Mouse (Mus musculus) forebrain, embryonic 11.5 days (tissue): ENCODE measurements around the gene Spock1. TPM values are rescaled to one million over a fixed set of nuclear protein-coding genes. Genes with fewer than 3 reads are reported as not detected.

Experiments used
- ATAC-seq: fragments of 200-750 bp; cut with Nextera tagmentation; replicated peaks from 2 replicates; pipeline ENCODE4 v1.8.0; 2017; ENCODE audit warnings: moderate TSS enrichment; ENCODE audit not compliant: low FRiP score
- DNase-seq: peaks from one replicate; pipeline ENCODE4 v3.0.0-alpha.2; 2017; ENCODE audit warnings: low spot score
- H3K27ac ChIP-seq: fragments of 300-500 bp; sonication (generic); 2 replicates; pipeline ENCODE4 v1.5.1; 2014; ENCODE audit warnings: low read depth, low read length
- H3K27me3 ChIP-seq: fragments of 300-500 bp; sonication (generic); 2 replicates; pipeline ENCODE4 v1.6.1; 2014; ENCODE audit warnings: mild to moderate bottlenecking, low read length, mixed read lengths; ENCODE audit not compliant: control insufficient read depth, insufficient read depth
- H3K36me3 ChIP-seq: fragments of 300-500 bp; sonication (generic); 2 replicates; pipeline ENCODE4 v1.6.1; 2014; ENCODE audit warnings: mild to moderate bottlenecking, low read length, moderate library complexity, mixed read lengths; ENCODE audit not compliant: control insufficient read depth, insufficient read depth
- H3K4me1 ChIP-seq: fragments of 300-500 bp; sonication (generic); replicated peaks from 2 replicates; pipeline ENCODE4 v1.6.1; 2014; ENCODE audit warnings: low read length, mixed read lengths; ENCODE audit not compliant: control insufficient read depth, insufficient read depth
- H3K4me2 ChIP-seq: fragments of 300-500 bp; sonication (generic); 2 replicates; pipeline ENCODE4 v1.6.1; 2014; ENCODE audit warnings: low read depth, mild to moderate bottlenecking, low read length, moderate library complexity, mixed read lengths; ENCODE audit not compliant: severe bottlenecking
- H3K4me3 ChIP-seq: fragments of 300-500 bp; sonication (generic); 2 replicates; pipeline ENCODE4 v1.5.1; 2014; ENCODE audit warnings: low read depth, low read length
- H3K9ac ChIP-seq: fragments of 300-500 bp; sonication (generic); 2 replicates; pipeline ENCODE4 v1.6.1; 2014; ENCODE audit warnings: low read length
- H3K9me3 ChIP-seq: fragments of 300-500 bp; sonication (generic); 2 replicates; pipeline ENCODE4 v1.6.1; 2016; ENCODE audit warnings: low read length, mixed read lengths; ENCODE audit not compliant: control insufficient read depth
- WGBS: fragments of 180-500 bp; shearing (Covaris S2); extraction: QIAGEN DNeasy Blood & Tissue Kit; methylation state at CpG from one replicate; pipeline ENCODE4 v1.1.7; 2014; 5-methylcytosine and 5-hydroxymethylcytosine counted together
- polyA plus RNA-seq: library from polyadenylated mRNA; unstranded; fragments of >200 nt; fragmentation: Nextera tagmentation; extraction: Ambion mirVana; gene quantifications from 2 replicates; pipeline ENCODE4 v1.2.1, GENCODE M21; 2014

The Spock1 gene
- polyA plus RNA-seq, 1 experiment from 2014 or later, result 4.0 TPM

GRCm38 (mm10) chr13:57636196-57637015, 271.7 kb downstream of the Spock1 start:
- no peak overlapping the region for H3K4me3 ChIP-seq
- no peak overlapping the region for H3K27ac ChIP-seq
- H3K9ac ChIP-seq, result no peak overlapping the region
- DNase-seq (no peak), ATAC-seq (no peak)
- 65% methylated on average over 10 of the region's 10 CpGs for WGBS
- no peaks in the 10 kb centered on the region for H3K9me3 ChIP-seq
- no peaks in the 10 kb centered on the region for H3K36me3 ChIP-seq
- no peak overlapping the region for H3K4me2 ChIP-seq
- H3K27me3 ChIP-seq, result no peaks in the 10 kb centered on the region
- no peaks in the 10 kb centered on the region; the same call in 1 of the 2 replicates for H3K4me1 ChIP-seq

DNA sequence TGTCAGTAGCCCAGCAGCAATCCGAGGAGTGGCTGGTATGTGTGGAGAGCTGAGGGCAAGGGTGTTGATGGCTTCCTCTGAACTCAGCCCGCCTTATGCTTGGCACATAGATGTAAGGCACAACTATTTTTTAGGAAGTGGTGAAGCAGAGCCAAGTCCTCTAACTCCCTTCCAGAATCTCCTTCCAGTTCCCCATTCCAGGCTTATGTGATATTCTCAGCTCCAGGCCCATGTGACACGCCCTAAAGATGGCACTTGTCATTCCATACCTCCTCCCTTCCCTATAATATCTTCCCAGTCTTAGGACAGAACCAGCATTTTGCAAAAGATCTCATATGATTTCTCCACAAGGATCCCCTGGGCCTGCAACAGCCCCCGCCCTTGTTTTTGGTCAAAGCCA, 277.6 kb downstream of the Spock1 start:
- Histone ChIP-seq H3K36me3 (no peaks in the 10 kb centered on the region), H3K4me2 (no peak overlapping the region), H3K4me1 (no peaks in the 10 kb centered on the region), H3K27ac (no peak overlapping the region), H3K27me3 (no peaks in the 10 kb centered on the region), H3K9me3 (no peaks in the 10 kb centered on the region), H3K4me3 (no peak overlapping the region), H3K9ac (no peak overlapping the region)
- DNase-seq (no peak), ATAC-seq (no peak)
- 92% methylated on average over 4 of the region's 4 CpGs for WGBS

DNA sequence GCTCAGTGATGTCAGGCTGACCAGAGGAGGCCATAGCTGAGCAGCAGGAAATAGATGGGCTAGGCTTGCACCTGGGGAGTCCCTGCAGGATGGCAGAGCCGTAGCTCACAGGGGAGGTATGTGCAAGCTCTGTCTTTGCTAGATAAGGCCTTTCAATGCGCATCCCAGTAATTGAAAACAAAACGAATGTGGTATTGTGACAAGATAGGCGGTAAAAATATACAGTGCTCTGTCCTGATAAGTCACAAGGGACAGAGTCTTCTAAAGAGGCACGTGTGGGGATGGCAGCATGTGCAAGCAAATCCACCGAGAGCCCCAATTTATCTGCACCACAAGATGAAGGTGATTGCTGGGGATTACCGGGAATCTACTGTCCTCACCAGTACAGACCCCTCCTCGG, 279.9 kb downstream of the Spock1 start:
- H3K9me3 ChIP-seq, result no peaks in the 10 kb centered on the region
- no peak for DNase-seq
- no peak overlapping the region for H3K4me2 ChIP-seq
- no peaks in the 10 kb centered on the region for H3K27me3 ChIP-seq
- no peak overlapping the region for H3K9ac ChIP-seq
- no peaks in the 10 kb centered on the region for H3K36me3 ChIP-seq
- no peak overlapping the region for H3K27ac ChIP-seq
- 81% methylated on average over 8 of the region's 8 CpGs for WGBS
- no peaks in the 10 kb centered on the region for H3K4me1 ChIP-seq
- no peak overlapping the region for H3K4me3 ChIP-seq
- ATAC-seq, result no peak

DNA sequence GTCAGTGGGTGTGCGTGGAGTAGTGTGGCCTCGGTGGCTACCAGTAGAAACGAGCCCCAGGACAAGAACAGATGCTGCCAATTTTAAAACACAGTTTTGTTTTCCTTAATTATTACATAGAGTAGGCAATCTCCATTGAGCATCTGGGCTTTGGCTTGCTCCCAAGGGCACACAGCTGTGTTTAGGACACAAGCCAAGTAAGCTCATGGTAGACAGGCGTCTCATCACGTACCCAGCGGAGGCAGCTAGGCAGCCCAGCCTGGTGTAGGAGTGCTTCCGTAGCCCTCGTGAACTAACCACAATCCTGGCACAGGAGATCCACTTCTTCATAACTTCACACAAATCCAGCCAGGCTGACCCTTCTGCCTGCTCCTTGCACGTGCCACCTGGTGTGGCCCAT, 281.7 kb downstream of the Spock1 start:
- no peak overlapping the region for H3K4me2 ChIP-seq
- H3K36me3 ChIP-seq, result no peaks in the 10 kb centered on the region
- no peaks in the 10 kb centered on the region for H3K27me3 ChIP-seq
- H3K9me3 ChIP-seq, result no peaks in the 10 kb centered on the region
- 91% methylated on average over 9 of the region's 9 CpGs for WGBS
- no peak for DNase-seq
- no peak for ATAC-seq
- no peak overlapping the region for H3K27ac ChIP-seq
- no peak overlapping the region for H3K4me3 ChIP-seq
- no peak overlapping the region for H3K9ac ChIP-seq
- H3K4me1 ChIP-seq, result no peaks in the 10 kb centered on the region

GRCm38 (mm10) chr13:57623909-57624481, 284.1 kb downstream of the Spock1 start:
- no peak for DNase-seq
- WGBS, result 70% methylated on average over 7 of the region's 7 CpGs
- no peaks in the 10 kb centered on the region for H3K9me3 ChIP-seq
- no peak overlapping the region for H3K27ac ChIP-seq
- no peaks in the 10 kb centered on the region for H3K36me3 ChIP-seq
- H3K4me2 ChIP-seq, result no peak overlapping the region
- no peak overlapping the region for H3K4me3 ChIP-seq
- no peak overlapping the region for H3K9ac ChIP-seq
- no peaks in the 10 kb centered on the region for H3K4me1 ChIP-seq
- no peak for ATAC-seq
- H3K27me3 ChIP-seq, result no peaks in the 10 kb centered on the region

GRCm38 (mm10) chr13:57619079-57619768, 288.9 kb downstream of the Spock1 start:
- 85% methylated on average over 17 of the region's 17 CpGs for WGBS
- ATAC-seq (no peak), DNase-seq (no peak)
- Histone ChIP-seq H3K9ac (no peak overlapping the region), H3K4me3 (no peak overlapping the region), H3K27ac (no peak overlapping the region), H3K9me3 (no peaks in the 10 kb centered on the region), H3K27me3 (no peaks in the 10 kb centered on the region), H3K36me3 (no peaks in the 10 kb centered on the region), H3K4me1 (no peaks in the 10 kb centered on the region), H3K4me2 (no peak overlapping the region)

DNA sequence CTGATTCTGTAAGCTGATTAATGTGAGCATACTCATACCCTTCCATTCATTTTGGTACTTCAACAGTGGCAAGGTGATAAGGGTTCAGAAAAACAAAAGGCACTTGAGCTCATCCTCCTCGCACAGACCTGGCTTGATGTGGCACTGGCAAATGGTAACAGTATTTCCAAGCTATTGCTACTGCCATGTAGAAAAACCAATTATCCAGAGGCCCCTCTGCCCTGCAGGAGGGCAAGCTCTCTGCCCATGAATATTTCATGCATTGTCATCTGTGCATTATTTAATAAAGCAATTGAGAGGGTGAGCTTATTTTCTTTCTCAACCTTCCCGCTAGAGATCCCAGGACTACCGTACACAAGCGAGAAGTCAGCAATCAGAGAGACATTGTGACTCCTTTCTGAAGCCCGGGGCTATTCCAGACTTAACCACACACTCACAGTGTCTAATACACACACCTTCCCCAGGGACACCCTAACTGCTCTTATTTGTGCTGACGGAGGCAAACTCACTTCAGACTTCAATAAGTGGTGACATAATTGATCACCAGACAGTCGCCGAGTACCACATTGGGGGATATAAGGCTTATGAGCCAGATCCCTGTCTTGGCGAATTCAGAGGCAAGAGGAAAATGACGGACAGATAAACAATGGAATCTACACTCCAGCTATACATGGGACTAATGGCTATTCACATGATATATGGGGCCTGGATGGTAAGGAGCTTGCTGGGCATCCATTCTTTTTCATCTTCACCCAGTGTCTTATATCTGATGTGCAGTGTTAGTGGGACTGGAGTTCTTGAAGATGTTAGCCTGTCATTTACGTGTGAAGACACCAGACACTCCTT, 296.6 kb downstream of the Spock1 start:
- 85% methylated on average over 11 of the region's 11 CpGs for whole genome bisulfite sequencing
- ATAC-seq (no peak), DNase-seq (no peak)
- H3K36me3 ChIP-seq, result no peaks in the 10 kb centered on the region
- H3K27ac ChIP-seq, result no peak overlapping the region
- H3K4me2 ChIP-seq, result no peak overlapping the region
- H3K9me3 ChIP-seq, result peaks cover 4% of the 10 kb centered on the region; the same call in 1 of the 2 replicates
- no peak overlapping the region for H3K4me3 ChIP-seq
- H3K27me3 ChIP-seq, result peaks cover 2% of the 10 kb centered on the region; the same call in 1 of the 2 replicates
- H3K9ac ChIP-seq, result no peak overlapping the region
- no peaks in the 10 kb centered on the region for H3K4me1 ChIP-seq

DNA sequence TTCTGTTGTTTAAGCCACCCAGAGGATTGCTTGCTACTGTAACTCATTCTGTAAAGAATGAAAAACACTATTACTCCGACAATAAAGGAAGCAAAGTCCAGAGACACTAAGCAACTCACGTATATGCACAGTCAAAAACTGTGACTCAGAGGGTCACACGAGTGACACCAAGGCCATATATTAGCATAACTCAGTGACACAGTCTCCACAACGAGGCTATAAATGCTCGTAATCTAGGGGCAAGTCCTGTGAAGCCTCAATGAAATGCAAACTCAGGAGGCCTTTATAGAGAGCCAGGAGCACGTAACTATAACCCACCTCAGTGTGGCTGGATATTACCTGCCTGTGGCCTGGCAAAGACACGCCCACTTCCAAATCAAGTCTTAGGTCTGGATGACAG, 298.2 kb downstream of the Spock1 start:
- Histone ChIP-seq H3K9me3 (peaks cover 4% of the 10 kb centered on the region; the same call in 1 of the 2 replicates), H3K9ac (no peak overlapping the region), H3K27ac (no peak overlapping the region), H3K4me2 (no peak overlapping the region), H3K4me1 (0 out of 2 replicates have a peak, but pooled peaks cover 2% of the 10 kb centered on the region), H3K36me3 (no peaks in the 10 kb centered on the region), H3K4me3 (no peak overlapping the region), H3K27me3 (peaks cover 7% of the 10 kb centered on the region)
- WGBS, result 89% methylated on average over 7 of the region's 7 CpGs
- DNase-seq, result no peak
- no peak for ATAC-seq
